Mouse (Mus musculus): ENCODE results near the gene Prorsd1. TPM values are rescaled to one million over a fixed set of nuclear protein-coding genes. Genes with fewer than 3 reads are reported as not detected.
"Not testable (repeated sequence)": the region's sequence is repeated elsewhere in the genome, so short reads cannot be mapped to it uniquely, and the experiment has no call there.

Gene Prorsd1
- total RNA-seq (2021), result 1 to 10 TPM; 3.7 to 4.7 TPM

GRCm38 (mm10) chr11:29514682-29515412, at the start of gene Prorsd1:
Gene Prorsd1 (minus strand): TSS chr11:29515033.
- DNase-seq (ENCODE audit: low spot score in 2 of 2), result peak; percentile 63 to 65
- intact Hi-C loops (cut with DNase I), result no loop called here

- DNase-seq (ENCODE audit: low spot score in 2 of 2), result no peak
Measured at GRCm38 (mm10) chr11:29563406-29563805, 48.6 kb upstream of the Prorsd1 start.

DNA sequence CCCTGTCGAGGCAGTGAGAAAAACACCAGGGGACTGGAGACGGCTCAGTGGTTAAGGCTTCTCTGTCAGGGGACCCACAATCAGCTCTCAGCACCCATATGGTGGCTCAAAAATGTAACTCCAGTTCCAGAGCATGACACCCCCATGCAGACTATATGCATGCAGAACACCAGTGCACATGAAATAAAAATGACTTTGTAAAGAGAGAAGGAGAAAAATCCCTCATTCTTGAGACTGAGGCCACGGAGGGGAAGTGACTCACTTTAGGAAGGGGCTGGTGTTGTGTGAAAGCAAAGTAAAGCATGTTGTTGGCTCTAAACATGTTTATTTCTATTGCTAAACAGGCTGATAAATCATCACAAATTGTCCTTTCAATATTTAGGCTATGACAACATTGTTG, 46.2 kb upstream of the Prorsd1 start:
- DNase-seq (ENCODE audit: low spot score in 2 of 2), result no peak
- intact Hi-C loops (cut with DNase I), result no loop called here

More at GRCm38 (mm10) chr11:29563406-29563805, 48.6 kb upstream of the Prorsd1 start:
- intact Hi-C loops (cut with DNase I), result no loop called here

GRCm38 (mm10) chr11:29560452-29560851, 45.6 kb upstream of the Prorsd1 start:
- DNase-seq (ENCODE audit: low spot score in 2 of 2), result no peak
- intact Hi-C loops (cut with DNase I), result no loop called here

GRCm38 (mm10) chr11:29549425-29549778, 34.6 kb upstream of the Prorsd1 start:
- no peak for DNase-seq (ENCODE audit: low spot score in 2 of 2)
- intact Hi-C loops (cut with DNase I), result loop anchor here (5.0 kb wide), 1 partner anchor 163 kb away; no protein-coding TSS in a partner anchor

GRCm38 (mm10) chr11:29548504-29549424, 33.9 kb upstream of the Prorsd1 start:
- intact Hi-C loops (cut with DNase I), result loop anchor here (5.0 kb wide), 1 partner anchor 164 kb away; no protein-coding TSS in a partner anchor
- peak in 1 of 2 experiments; percentile 10 for DNase-seq (ENCODE audit: low spot score in 2 of 2)

DNA sequence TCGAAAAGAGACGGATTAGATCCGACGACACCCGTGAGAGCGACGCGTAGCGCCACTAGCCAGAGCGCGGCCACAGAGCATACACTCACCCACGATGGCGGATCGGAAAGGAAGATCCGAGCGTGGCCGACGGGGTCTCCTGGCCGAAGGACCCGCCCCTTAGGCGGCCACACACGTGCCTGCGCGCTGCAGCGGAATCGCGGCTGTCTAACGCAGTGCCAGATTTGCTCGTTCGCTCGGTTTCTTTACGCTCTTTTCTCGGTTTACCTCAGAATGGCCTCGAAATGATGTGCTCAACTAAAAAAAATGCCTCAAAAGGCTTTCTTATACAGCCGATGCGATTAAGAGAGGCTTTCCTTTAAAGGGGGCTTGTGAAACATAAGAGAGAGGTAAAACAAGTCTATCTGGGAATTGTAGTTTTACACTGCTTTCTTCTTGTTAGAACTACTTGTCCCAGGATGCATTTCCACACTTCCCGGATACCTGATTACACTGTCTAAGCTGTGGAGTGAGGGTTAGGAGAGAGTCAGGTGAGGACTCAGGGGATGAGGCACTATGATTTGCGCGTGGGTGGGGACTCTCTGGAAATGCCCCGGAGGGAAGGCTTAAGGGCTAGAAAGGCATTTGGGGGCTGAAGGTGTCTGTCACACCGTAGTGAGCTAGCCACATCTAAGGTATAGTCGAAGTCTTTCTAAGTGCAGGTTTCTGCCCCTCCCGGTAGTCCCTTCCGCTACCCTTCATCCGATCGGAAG, 33.1 kb upstream of the Prorsd1 start, which contains the start of the genes Clhc1 and Rps27a:
TSS of gene Clhc1 (plus strand) at position 199 of the 752 bp plus-strand sequence.
TSS of gene Rps27a (minus strand) at position 358 of the 752 bp plus-strand sequence.
- DNase-seq (ENCODE audit: low spot score in 2 of 2), result peak; percentile 94 to 95
- intact Hi-C loops (cut with DNase I), result loop anchor here (1.0 to 5.0 kb wide), 2 partner anchors 145 to 164 kb away; no protein-coding TSS in a partner anchor

DNA sequence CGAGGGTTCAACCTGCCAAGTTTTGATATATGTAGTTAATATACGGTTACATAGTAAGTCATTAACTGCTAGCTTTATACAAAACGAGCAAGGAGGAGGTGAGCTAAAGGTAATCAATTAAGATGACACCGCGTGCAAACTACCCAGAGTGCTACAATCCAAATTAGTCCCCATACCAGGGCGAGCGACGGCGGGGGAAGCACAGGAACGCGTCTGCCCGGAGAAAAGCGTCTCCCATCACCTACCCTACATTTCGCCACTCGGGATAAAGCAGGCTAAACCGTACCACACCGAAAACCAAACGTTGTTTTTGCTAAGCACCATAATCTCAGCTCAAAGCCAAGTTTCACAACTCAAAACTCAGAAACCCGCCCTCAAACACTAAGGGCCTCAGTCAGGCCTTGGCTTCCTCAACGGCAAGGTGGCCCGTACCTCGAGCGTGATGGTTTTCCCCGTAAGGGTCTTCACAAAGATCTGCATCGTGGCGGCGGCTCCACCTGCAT, 32.5 kb upstream of the Prorsd1 start:
- intact Hi-C loops (cut with DNase I), result loop anchor here (1.0 to 5.0 kb wide), 2 partner anchors 146 to 165 kb away; no protein-coding TSS in a partner anchor
- DNase-seq (ENCODE audit: low spot score in 2 of 2), result no peak

DNA sequence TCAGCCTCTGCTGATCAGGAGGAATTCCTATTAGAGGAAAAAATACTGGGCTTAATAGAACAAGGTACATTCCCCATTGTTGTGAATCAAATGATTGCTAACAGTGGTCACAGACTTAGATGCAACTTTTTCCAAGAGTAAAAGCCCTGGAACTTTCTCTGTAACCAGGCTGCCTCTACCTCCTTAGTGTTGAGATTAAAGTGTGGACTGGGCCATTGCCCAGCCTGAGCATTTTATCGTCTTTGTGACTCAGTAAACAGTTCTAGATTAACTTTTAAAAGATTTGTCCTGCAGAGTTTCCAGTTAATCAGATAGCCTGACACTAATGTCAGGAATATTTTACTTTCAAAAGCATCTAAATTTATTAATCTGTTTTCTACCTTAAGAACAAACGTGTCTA, 31.9 kb upstream of the Prorsd1 start:
- intact Hi-C loops (cut with DNase I), result loop anchor here (1.0 to 5.0 kb wide), 2 partner anchors 147 to 166 kb away; no protein-coding TSS in a partner anchor
- DNase-seq (ENCODE audit: low spot score in 2 of 2), result no peak

- DNase-seq (ENCODE audit: low spot score in 2 of 2), result not testable (repeated sequence)
- intact Hi-C loops (cut with DNase I), result loop anchor here (5.0 kb wide), 1 partner anchor 166 kb away; no protein-coding TSS in a partner anchor
Measured at GRCm38 (mm10) chr11:29546297-29546696, 31.5 kb upstream of the Prorsd1 start.

GRCm38 (mm10) chr11:29545150-29545752, 30.4 kb upstream of the Prorsd1 start:
- intact Hi-C loops (cut with DNase I), result loop anchor here (5.0 kb wide), 1 partner anchor 167 kb away; no protein-coding TSS in a partner anchor
- not testable (repeated sequence) for DNase-seq (ENCODE audit: low spot score in 2 of 2)

- no peak for DNase-seq (ENCODE audit: low spot score in 2 of 2)
- intact Hi-C loops (cut with DNase I), result no loop called here
Measured at GRCm38 (mm10) chr11:29544225-29544945, 29.6 kb upstream of the Prorsd1 start.

DNA sequence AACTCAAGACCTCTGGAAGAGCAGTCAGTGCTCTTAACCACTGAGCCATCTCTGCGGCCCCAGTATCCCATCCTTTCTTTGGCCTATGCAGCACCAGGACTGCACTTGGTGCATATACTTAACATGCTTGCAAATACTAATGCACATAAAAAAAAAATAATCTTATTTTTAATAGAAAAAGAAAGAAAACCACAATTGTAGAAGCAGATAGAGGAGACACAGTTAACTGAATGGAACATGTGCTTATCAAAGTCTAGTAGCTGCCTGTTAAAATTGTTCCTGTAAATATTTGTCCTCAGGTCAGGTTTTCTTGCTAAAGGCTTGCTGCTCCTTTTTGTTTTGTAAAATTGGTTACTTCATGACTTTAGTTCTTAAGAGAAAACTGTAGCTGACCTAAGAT, 23.4 kb upstream of the Prorsd1 start:
- no peak for DNase-seq (ENCODE audit: low spot score in 2 of 2)
- intact Hi-C loops (cut with DNase I), result no loop called here

- intact Hi-C loops (cut with DNase I), result loop anchor here (5.0 kb wide), 1 partner anchor 166 kb away; the partner anchor contains the start of gene Rtn4
- DNase-seq (ENCODE audit: low spot score in 2 of 2), result peak; percentile 82 to 85
Measured at GRCm38 (mm10) chr11:29525988-29526794, 11.4 kb upstream of the Prorsd1 start, which contains the start of gene Mtif2. Gene Mtif2 (plus strand): TSS chr11:29526408.

- intact Hi-C loops (cut with DNase I), result no loop called here
- DNase-seq (ENCODE audit: low spot score in 2 of 2), result no peak
Measured at GRCm38 (mm10) chr11:29514325-29514681, 530 bp downstream of the Prorsd1 start.

DNA sequence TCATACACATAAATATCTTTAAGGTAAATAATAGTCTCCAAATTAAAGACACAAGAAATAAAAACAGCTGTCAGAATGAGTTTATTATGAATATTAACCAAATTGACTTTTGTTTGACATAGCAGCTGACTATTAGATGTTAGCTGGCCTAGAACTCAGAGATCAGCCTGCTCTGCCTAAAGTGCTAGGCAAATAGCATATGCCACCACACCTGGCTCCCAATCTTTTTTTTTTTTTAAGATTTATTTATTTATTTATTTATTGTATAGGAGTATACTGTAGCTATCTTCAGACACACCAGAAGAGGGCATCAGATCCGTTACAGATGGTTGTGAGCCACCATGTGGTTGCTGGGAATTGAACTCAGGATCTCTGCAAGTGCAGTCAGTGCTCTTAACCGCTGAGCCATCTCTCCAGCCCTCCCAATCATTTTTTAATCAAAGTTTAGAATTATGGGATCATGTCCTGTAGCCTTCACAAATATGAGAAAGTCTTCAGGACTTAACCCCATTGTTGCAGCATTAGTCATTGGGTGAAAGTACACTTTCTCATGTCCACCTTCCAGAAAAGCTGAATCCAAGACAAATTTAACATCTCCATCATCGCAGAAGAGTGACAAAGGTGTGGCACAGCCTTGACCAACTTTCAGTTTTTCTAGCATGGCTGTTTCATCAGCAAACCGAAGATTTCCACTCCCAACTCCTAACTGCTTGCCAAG, 1.9 kb downstream of the Prorsd1 start:
- intact Hi-C loops (cut with DNase I), result no loop called here
- no peak for DNase-seq (ENCODE audit: low spot score in 2 of 2)

Data from left cerebral cortex, postnatal 36 days (tissue).